Mouse (Mus musculus): ENCODE results near the gene Klk11. TPM values are rescaled to one million over a fixed set of nuclear protein-coding genes. Genes with fewer than 3 reads are reported as not detected.

Klk11 gene
- polyA plus RNA-seq, 1 experiment from 2014 or later, result 2.6 TPM

GRCm38 (mm10) chr7:43799876-43800275, 25.5 kb downstream of the Klk11 start:
- H3K9me3 ChIP-seq (ENCODE audit: control insufficient read depth, low read depth, low read length), result no peaks in the 10 kb centered on the region
- 76% methylated on average over 7 of the region's 7 CpGs for WGBS
- ATAC-seq (ENCODE audit: insufficient number of reproducible peaks, insufficient read depth, low FRiP score, low read depth), result no peak
- 0 out of 2 replicates have a peak, but pooled peaks cover 3% of the 10 kb centered on the region for H3K27me3 ChIP-seq (ENCODE audit: control insufficient read depth, insufficient read depth, low read length)
- no peak overlapping the region for H3K9ac ChIP-seq (replicated peaks; ENCODE audit: low read depth, low read length)
- peaks cover 4% of the 10 kb centered on the region; the same call in 1 of the 2 replicates for H3K4me1 ChIP-seq (ENCODE audit: control insufficient read depth, insufficient read depth, low read length)
- no peak overlapping the region for H3K4me3 ChIP-seq (ENCODE audit: low read depth, low read length)
- H3K4me2 ChIP-seq (replicated peaks; ENCODE audit: low read depth, low read length), result no peak overlapping the region
- no peak overlapping the region for H3K27ac ChIP-seq (ENCODE audit: low read length)
- H3K36me3 ChIP-seq (ENCODE audit: control insufficient read depth, insufficient read depth, low read length), result no peaks in the 10 kb centered on the region

- Histone ChIP-seq H3K27me3 (ENCODE audit: control insufficient read depth, insufficient read depth, low read length) (no peaks in the 10 kb centered on the region), H3K4me3 (ENCODE audit: low read depth, low read length) (no peak within 1 kb of the TSS), H3K27ac (ENCODE audit: low read length) (no peak within 1 kb of the TSS), H3K4me2 (replicated peaks; ENCODE audit: low read depth, low read length) (no peak within 1 kb of the TSS), H3K9me3 (ENCODE audit: control insufficient read depth, low read depth, low read length) (no peaks in the 10 kb centered on the region), H3K9ac (replicated peaks; ENCODE audit: low read depth, low read length) (no peak within 1 kb of the TSS), H3K36me3 (ENCODE audit: control insufficient read depth, insufficient read depth, low read length) (no peaks in the 10 kb centered on the region), H3K4me1 (ENCODE audit: control insufficient read depth, insufficient read depth, low read length) (no peaks in the 10 kb centered on the region)
- WGBS, result 42% methylated on average over 5 of the region's 5 CpGs
- no peak for ATAC-seq (ENCODE audit: insufficient number of reproducible peaks, insufficient read depth, low FRiP score, low read depth)
These were observed 36.6 kb downstream of the Klk11 start, which contains the start of gene Klk7 for GRCm38 (mm10) chr7:43810994-43811393. Klk7 (plus strand) TSS chr7:43811294.

GRCm38 (mm10) chr7:43815211-43815610, 40.8 kb downstream of the Klk11 start:
- no peak for ATAC-seq (ENCODE audit: insufficient number of reproducible peaks, insufficient read depth, low FRiP score, low read depth)
- Histone ChIP-seq H3K4me3 (ENCODE audit: low read depth, low read length) (no peak overlapping the region), H3K9me3 (ENCODE audit: control insufficient read depth, low read depth, low read length) (no peaks in the 10 kb centered on the region), H3K27ac (ENCODE audit: low read length) (no peak overlapping the region), H3K4me1 (ENCODE audit: control insufficient read depth, insufficient read depth, low read length) (no peaks in the 10 kb centered on the region), H3K36me3 (ENCODE audit: control insufficient read depth, insufficient read depth, low read length) (no peaks in the 10 kb centered on the region), H3K4me2 (replicated peaks; ENCODE audit: low read depth, low read length) (no peak overlapping the region), H3K9ac (replicated peaks; ENCODE audit: low read depth, low read length) (no peak overlapping the region), H3K27me3 (ENCODE audit: control insufficient read depth, insufficient read depth, low read length) (no peaks in the 10 kb centered on the region)
- 89% methylated on average over 7 of the region's 7 CpGs for WGBS

- Histone ChIP-seq H3K27ac (ENCODE audit: low read length) (no peak overlapping the region), H3K9ac (replicated peaks; ENCODE audit: low read depth, low read length) (no peak overlapping the region), H3K27me3 (ENCODE audit: control insufficient read depth, insufficient read depth, low read length) (no peaks in the 10 kb centered on the region), H3K36me3 (ENCODE audit: control insufficient read depth, insufficient read depth, low read length) (no peaks in the 10 kb centered on the region), H3K4me2 (replicated peaks; ENCODE audit: low read depth, low read length) (no peak overlapping the region), H3K4me3 (ENCODE audit: low read depth, low read length) (no peak overlapping the region), H3K4me1 (ENCODE audit: control insufficient read depth, insufficient read depth, low read length) (no peaks in the 10 kb centered on the region), H3K9me3 (ENCODE audit: control insufficient read depth, low read depth, low read length) (no peaks in the 10 kb centered on the region)
- no peak for ATAC-seq (ENCODE audit: insufficient number of reproducible peaks, insufficient read depth, low FRiP score, low read depth)
These were observed 42.3 kb downstream of the Klk11 start for GRCm38 (mm10) chr7:43816746-43817145.

- ATAC-seq (ENCODE audit: insufficient number of reproducible peaks, insufficient read depth, low FRiP score, low read depth), result no peak
- H3K4me1 ChIP-seq (ENCODE audit: control insufficient read depth, insufficient read depth, low read length), result no peaks in the 10 kb centered on the region
- 79% methylated on average over 7 of the region's 7 CpGs for WGBS
- no peaks in the 10 kb centered on the region for H3K9me3 ChIP-seq (ENCODE audit: control insufficient read depth, low read depth, low read length)
- H3K4me2 ChIP-seq (replicated peaks; ENCODE audit: low read depth, low read length), result no peak overlapping the region
- H3K9ac ChIP-seq (replicated peaks; ENCODE audit: low read depth, low read length), result no peak overlapping the region
- H3K27ac ChIP-seq (ENCODE audit: low read length), result no peak overlapping the region
- no peaks in the 10 kb centered on the region for H3K27me3 ChIP-seq (ENCODE audit: control insufficient read depth, insufficient read depth, low read length)
- no peaks in the 10 kb centered on the region for H3K36me3 ChIP-seq (ENCODE audit: control insufficient read depth, insufficient read depth, low read length)
- no peak overlapping the region for H3K4me3 ChIP-seq (ENCODE audit: low read depth, low read length)
These were observed 47.2 kb downstream of the Klk11 start for GRCm38 (mm10) chr7:43821581-43821980.

GRCm38 (mm10) chr7:43824199-43824598, 49.8 kb downstream of the Klk11 start, which contains the start of gene Klk6:
Klk6 (plus strand) TSS chr7:43824499.
- no peak within 1 kb of the TSS for H3K27ac ChIP-seq (ENCODE audit: low read length)
- ATAC-seq (ENCODE audit: insufficient number of reproducible peaks, insufficient read depth, low FRiP score, low read depth), result no peak

GRCm38 (mm10) chr7:43826056-43826455, 51.7 kb downstream of the Klk11 start:
- Histone ChIP-seq H3K9me3 (ENCODE audit: control insufficient read depth, low read depth, low read length) (no peaks in the 10 kb centered on the region), H3K4me3 (ENCODE audit: low read depth, low read length) (no peak overlapping the region), H3K36me3 (ENCODE audit: control insufficient read depth, insufficient read depth, low read length) (no peaks in the 10 kb centered on the region), H3K4me1 (ENCODE audit: control insufficient read depth, insufficient read depth, low read length) (no peaks in the 10 kb centered on the region), H3K9ac (replicated peaks; ENCODE audit: low read depth, low read length) (no peak overlapping the region), H3K4me2 (replicated peaks; ENCODE audit: low read depth, low read length) (no peak overlapping the region), H3K27ac (ENCODE audit: low read length) (no peak overlapping the region), H3K27me3 (ENCODE audit: control insufficient read depth, insufficient read depth, low read length) (no peaks in the 10 kb centered on the region)
- 80% methylated on average over 5 of the region's 5 CpGs for WGBS
- no peak for ATAC-seq (ENCODE audit: insufficient number of reproducible peaks, insufficient read depth, low FRiP score, low read depth)

More at GRCm38 (mm10) chr7:43824199-43824598, 49.8 kb downstream of the Klk11 start, which contains the start of gene Klk6:
- no peak within 1 kb of the TSS for H3K4me2 ChIP-seq (replicated peaks; ENCODE audit: low read depth, low read length)
- 72% methylated on average over 10 of the region's 10 CpGs for WGBS
- no peak within 1 kb of the TSS for H3K9ac ChIP-seq (replicated peaks; ENCODE audit: low read depth, low read length)
- H3K9me3 ChIP-seq (ENCODE audit: control insufficient read depth, low read depth, low read length), result no peaks in the 10 kb centered on the region
- no peak within 1 kb of the TSS for H3K4me3 ChIP-seq (ENCODE audit: low read depth, low read length)
- H3K4me1 ChIP-seq (ENCODE audit: control insufficient read depth, insufficient read depth, low read length), result no peaks in the 10 kb centered on the region
- no peaks in the 10 kb centered on the region for H3K27me3 ChIP-seq (ENCODE audit: control insufficient read depth, insufficient read depth, low read length)
- H3K36me3 ChIP-seq (ENCODE audit: control insufficient read depth, insufficient read depth, low read length), result no peaks in the 10 kb centered on the region

- no peak for ATAC-seq (ENCODE audit: insufficient number of reproducible peaks, insufficient read depth, low FRiP score, low read depth)
- no peak overlapping the region for H3K9ac ChIP-seq (replicated peaks; ENCODE audit: low read depth, low read length)
- no peaks in the 10 kb centered on the region for H3K4me1 ChIP-seq (ENCODE audit: control insufficient read depth, insufficient read depth, low read length)
- no peaks in the 10 kb centered on the region for H3K36me3 ChIP-seq (ENCODE audit: control insufficient read depth, insufficient read depth, low read length)
- 72% methylated on average over 4 of the region's 4 CpGs for WGBS
- no peak overlapping the region for H3K27ac ChIP-seq (ENCODE audit: low read length)
- no peak overlapping the region for H3K4me3 ChIP-seq (ENCODE audit: low read depth, low read length)
- H3K9me3 ChIP-seq (ENCODE audit: control insufficient read depth, low read depth, low read length), result no peaks in the 10 kb centered on the region
- H3K27me3 ChIP-seq (ENCODE audit: control insufficient read depth, insufficient read depth, low read length), result no peaks in the 10 kb centered on the region
- H3K4me2 ChIP-seq (replicated peaks; ENCODE audit: low read depth, low read length), result no peak overlapping the region
These were observed 53.3 kb downstream of the Klk11 start for GRCm38 (mm10) chr7:43827706-43828105.

Data from stomach, embryonic 14.5 days (tissue).